Mouse (Mus musculus) adrenal gland, postnatal 10 days (tissue): Measurements from ENCODE around the gene C530008M17Rik. TPM values are rescaled to one million over a fixed set of nuclear protein-coding genes. Genes with fewer than 3 reads are reported as not detected.
A peak's percentile ranks its signal among the peaks of the same experiment; 100 is the strongest.

ENCODE experiments used
- DNase-seq: peaks from one replicate; pipeline ENCODE4 v3.0.0; 2021; ENCODE audit warnings: mixed read lengths
- long read RNA-seq, 2 experiments: library from polyadenylated mRNA; stranded (forward); transcript quantifications; one replicate each; pipeline ENCODE4 v2.0.0; 2021
- total RNA-seq, 2 experiments: library from RNA; stranded (reverse); gene quantifications; 2 replicates each; pipeline ENCODE4 v1.2.3; 2021

C530008M17Rik gene
- total RNA-seq = 10 to 100 TPM in 1 of 2 experiments, 1 to 10 TPM in 1; 7.5 to 10.4 TPM
- long read RNA-seq, experiment 1 = 0 reads
- long read RNA-seq, experiment 2, partial matches to known transcripts = 0 of 4 reads
- long read RNA-seq, experiment 2, other reads (novel, unspliced or antisense) = 4 of 4 reads

DNA sequence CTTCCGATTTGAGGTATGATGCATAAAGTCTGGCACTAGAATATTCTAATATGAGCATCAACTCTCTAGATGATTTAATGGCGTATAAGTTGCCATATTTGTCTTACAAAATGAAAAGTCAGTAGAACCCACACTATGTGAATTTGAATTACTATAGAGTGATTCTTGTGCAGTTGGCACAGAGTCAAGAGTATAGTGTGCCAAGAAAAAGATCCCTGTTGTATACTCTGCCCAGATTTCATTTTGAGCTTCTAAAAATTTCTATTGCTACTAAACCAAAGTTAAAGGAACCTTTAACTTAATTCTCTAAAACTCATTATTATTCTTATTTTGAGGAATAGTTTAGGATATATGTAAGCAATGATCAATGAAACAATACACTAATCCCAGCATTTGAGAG, at the start of gene C530008M17Rik:
Gene C530008M17Rik (plus strand): TSS at position 301 of the 400 bp plus-strand sequence.
- no peak for DNase-seq

GRCm38 (mm10) chr5:76609702-76610370, 46.5 kb upstream of the C530008M17Rik start:
- no peak for DNase-seq

GRCm38 (mm10) chr5:76612867-76613499, 43.3 kb upstream of the C530008M17Rik start:
- DNase-seq = no peak

GRCm38 (mm10) chr5:76615276-76615675, 41.0 kb upstream of the C530008M17Rik start:
- no peak for DNase-seq

GRCm38 (mm10) chr5:76616196-76616747, 40.0 kb upstream of the C530008M17Rik start:
- no peak for DNase-seq

- DNase-seq = no peak
Observed at GRCm38 (mm10) chr5:76618750-76619149, 37.6 kb upstream of the C530008M17Rik start.

GRCm38 (mm10) chr5:76623759-76624158, 32.6 kb upstream of the C530008M17Rik start:
- DNase-seq = no peak

DNA sequence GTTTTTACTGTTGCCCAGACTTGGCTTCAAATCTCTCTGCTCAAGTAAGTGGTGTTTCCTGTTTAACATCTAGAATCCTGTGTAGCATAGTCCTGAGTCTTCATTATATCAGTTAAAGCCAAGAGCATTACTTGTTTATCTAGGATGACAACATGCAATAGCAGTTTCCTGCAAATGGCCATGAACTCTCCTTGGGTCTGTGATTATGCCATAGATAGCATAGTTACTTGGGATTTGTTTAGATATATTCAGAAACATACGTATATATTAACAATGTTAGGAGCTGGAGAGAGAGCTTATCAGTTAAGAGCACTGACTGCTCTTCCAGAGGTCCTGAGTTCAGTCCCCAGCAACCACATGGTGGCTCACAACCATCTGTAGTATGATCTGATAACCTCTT, 28.5 kb upstream of the C530008M17Rik start:
- no peak for DNase-seq

GRCm38 (mm10) chr5:76634012-76634411, 22.3 kb upstream of the C530008M17Rik start:
- DNase-seq = no peak

GRCm38 (mm10) chr5:76635592-76635991, 20.7 kb upstream of the C530008M17Rik start:
- DNase-seq = no peak

DNA sequence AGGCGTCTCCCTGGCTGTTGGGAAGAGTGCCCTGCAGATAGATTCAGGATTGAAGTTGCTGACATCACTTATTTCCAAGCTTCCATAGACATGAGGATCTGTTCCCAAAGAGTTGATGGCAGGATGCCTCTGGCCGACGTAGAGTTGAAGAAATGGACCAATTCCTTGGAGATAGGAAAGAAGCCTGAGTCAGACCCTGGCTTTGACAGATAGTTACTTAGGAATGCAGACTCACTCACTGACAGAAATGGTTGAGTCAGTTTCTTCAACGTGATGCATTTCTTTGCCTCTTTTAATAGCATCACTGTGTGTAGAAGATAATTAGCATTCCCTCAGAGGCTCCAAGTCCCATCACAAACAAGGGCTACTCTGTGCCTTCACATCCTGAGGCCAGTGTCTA, 14.2 kb upstream of the C530008M17Rik start:
- DNase-seq = no peak

DNA sequence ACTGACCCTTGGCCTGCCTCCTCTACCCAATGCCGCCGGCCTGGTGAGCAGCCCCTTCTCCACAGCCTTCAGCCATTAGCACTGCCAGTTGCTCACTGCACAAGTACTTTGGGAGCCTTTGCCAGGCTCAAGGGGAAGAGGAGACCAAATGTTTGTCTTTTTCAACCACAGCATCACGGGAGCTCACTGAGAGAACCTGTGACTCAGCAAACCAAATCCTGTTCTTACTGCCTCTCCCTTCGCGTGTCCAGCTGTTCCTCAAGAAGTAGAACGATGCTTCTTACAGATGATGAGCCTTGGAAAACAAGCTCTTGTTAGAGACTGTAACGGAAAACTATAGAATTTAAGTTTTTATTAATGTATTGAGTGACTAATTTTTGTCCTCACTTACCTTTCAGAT, 12.1 kb upstream of the C530008M17Rik start:
- no peak for DNase-seq

DNA sequence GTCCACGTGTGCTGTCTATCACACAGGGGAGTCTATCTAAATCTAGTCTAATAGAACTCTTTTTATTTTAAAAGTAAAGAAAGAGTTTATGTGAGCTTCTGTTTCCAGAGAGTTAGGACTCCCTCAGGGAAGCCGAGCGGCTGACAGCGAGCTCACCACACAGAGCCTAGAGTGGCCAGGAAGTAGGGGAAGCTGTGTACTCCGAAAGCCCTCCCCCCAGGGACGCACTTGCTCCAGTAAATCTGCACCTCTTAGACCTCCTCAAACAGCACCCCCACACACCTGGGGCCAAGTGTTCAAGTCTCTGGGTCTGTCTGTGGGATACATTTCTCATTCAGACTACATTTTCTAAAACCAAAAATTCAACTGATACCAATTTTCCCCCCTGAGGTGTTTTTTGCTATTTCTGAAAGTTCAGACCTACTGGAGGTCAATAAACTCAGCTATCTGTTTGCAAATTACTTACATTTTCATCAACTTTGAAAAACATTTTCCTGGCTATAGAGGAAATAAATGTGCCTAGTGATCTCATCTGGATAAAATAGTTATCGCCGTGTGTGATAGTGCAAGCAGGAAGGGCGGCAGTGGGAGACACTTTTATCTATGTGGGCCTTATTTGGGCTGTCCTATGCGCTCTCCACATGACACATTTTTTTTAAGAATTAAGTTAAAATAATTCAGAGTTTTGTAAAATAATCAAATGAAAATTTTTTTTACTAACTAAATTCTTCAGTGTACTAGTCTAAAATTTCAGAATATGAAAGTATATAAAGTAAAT, 11.0 kb upstream of the C530008M17Rik start:
- DNase-seq = no peak

DNA sequence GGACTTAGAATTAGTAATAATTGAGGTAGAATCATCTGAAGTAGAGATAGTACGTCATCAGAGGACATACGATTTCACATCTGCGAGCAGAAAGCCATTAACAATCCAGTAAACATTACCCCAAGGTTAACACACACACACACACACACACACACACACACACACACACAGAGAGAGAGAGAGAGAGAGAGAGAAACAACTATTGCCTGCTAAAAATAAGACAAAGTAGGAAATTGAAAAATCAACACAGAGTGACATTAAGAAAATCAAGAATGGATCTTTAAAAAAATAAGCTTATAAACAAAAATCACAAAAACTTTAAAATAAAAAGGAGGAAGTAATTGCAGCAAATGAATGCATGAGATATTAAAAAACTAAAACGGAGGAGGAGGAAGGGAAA, 6.4 kb upstream of the C530008M17Rik start:
- no peak for DNase-seq

- DNase-seq = no peak
Observed at GRCm38 (mm10) chr5:76651151-76651725, 5.1 kb upstream of the C530008M17Rik start.

DNA sequence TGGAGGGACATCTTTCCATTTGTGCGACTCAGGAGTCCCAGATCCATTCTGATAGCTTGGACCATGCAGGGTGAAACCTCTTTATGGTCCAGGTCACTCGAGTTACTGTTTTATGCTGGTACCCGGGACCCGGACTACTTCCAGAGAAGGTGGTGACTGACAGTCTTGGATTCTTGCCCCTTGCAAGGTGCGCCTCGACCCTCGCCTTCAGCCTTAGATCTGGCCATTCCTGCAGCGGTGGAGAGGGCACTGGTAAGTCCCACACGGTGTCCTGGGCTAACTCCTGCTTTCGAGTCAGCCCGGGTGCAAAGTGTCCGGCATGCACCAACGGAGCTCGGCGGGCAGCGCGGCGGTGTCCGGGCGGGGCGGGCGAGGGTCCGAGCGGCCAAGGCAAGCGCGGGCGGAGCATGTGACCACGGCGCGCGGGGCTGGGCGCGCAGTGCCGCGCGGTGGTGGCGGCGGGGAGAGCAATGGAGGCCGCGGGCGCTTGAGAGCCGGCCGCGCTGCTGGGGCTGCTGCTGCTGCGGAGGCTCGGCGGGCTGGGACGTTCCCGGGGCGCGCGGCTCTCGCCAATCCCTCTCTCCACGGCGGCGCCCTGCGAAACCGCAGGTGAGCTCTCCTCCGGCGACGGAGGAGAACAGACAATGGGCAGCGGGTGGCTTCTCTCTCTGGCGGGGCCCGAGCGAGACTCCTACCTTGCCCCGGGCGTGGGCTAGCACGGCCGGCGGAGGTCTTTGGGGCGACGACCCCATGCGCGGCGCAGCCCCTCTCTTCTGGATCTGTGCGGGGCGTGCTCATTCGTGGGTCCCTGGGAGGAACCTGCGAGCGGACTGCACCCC, 1.2 kb downstream of the C530008M17Rik start:
- peak; percentile 81 for DNase-seq

GRCm38 (mm10) chr5:76658084-76658934, 2.0 kb downstream of the C530008M17Rik start:
- DNase-seq = peak; percentile 51

DNA sequence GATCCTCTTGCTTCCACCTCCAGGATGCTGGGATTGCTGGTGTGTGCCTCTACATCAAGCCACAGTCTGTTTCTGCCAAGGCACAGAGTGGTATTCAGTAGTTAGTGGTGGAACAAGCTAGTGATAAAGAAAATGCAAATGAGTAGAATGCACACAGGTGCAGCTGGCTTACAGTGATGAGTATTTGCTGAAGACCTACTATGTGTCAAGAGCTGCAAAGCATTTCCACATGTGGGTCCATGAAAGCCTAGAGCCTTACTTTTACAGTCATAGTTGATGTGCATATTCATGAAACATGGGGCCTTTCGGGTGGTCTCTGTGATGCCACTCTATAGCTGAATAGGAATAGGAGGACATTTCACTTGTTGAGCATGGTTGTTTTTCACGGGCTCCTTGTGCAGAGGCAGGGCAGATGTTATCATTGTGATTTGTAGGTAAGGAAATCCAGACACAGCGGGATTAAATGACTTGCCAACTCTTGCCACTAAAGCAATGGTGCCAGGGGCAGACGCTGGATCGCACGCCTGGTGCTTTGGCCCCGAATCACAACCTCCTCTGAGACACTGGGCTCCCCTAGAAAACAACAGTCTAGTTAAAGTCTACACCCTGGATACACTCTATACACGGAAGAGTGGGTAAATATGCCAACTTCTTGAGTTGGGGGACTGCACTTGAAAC, 3.8 kb downstream of the C530008M17Rik start:
- DNase-seq = no peak

DNA sequence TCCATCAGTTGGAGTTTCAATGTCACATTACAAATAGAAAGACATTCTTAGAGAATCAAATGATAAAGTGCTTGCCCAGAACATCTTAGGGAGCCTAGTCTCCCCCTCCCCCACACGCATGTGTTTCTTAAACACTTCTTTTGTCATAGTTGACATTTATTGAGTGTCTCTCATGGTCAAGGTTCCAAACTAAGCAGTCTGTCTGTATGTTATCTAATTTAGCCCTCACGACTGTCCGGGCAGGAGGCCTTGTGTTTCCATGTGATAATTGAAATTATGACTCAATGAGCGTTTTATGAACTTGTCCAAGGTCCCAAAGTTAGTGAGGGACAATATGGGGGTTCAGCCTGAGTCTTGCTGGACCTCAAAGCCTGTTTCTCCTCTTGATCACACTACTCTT, 5.0 kb downstream of the C530008M17Rik start:
- peak; percentile 14 for DNase-seq

GRCm38 (mm10) chr5:76664936-76665335, 8.6 kb downstream of the C530008M17Rik start:
- no peak for DNase-seq
